Mouse (Mus musculus) midbrain, embryonic 14.5 days (tissue): ENCODE results near the gene Usf1. TPM values are rescaled to one million over a fixed set of nuclear protein-coding genes. Genes with fewer than 3 reads are reported as not detected.

Experiments
- ATAC-seq: fragments of 200-750 bp; cut with Nextera tagmentation; 2 replicates; pipeline ENCODE4 v1.8.0; 2017; ENCODE audit warnings: moderate number of reproducible peaks, moderate library complexity; ENCODE audit not compliant: low FRiP score, low TSS enrichment
- DNase-seq: peaks from one replicate; pipeline ENCODE4 v3.0.0-alpha.2; 2015
- H3K27ac ChIP-seq: fragments of 300-500 bp; sonication (generic); replicated peaks from 2 replicates; pipeline ENCODE4 v1.5.1; 2014; ENCODE audit warnings: mild to moderate bottlenecking, low read depth, low read length, moderate library complexity
- H3K27me3 ChIP-seq: fragments of 300-500 bp; sonication (generic); 2 replicates; pipeline ENCODE4 v1.6.1; 2014; ENCODE audit warnings: low read length, control low read depth, mixed read lengths; ENCODE audit not compliant: control insufficient read depth, insufficient read depth
- H3K36me3 ChIP-seq: fragments of 300-500 bp; sonication (generic); 2 replicates; pipeline ENCODE4 v1.6.1; 2014; ENCODE audit warnings: low read length, control low read depth; ENCODE audit not compliant: control insufficient read depth, insufficient read depth
- H3K4me1 ChIP-seq: fragments of 300-500 bp; sonication (generic); 2 replicates; pipeline ENCODE4 v1.6.1; 2014; ENCODE audit warnings: mild to moderate bottlenecking, antibody characterized with exemption, low read length, control low read depth; ENCODE audit not compliant: control insufficient read depth, insufficient read depth
- H3K4me2 ChIP-seq: fragments of 300-500 bp; sonication (generic); 2 replicates; pipeline ENCODE4 v1.6.1; 2014; ENCODE audit warnings: mild to moderate bottlenecking, low read length, moderate library complexity
- H3K4me3 ChIP-seq: fragments of 300-500 bp; sonication (generic); replicated peaks from 2 replicates; pipeline ENCODE4 v1.5.1; 2014; ENCODE audit warnings: low read depth, low read length
- H3K9ac ChIP-seq: fragments of 300-500 bp; sonication (generic); replicated peaks from 2 replicates; pipeline ENCODE4 v1.6.1; 2014; ENCODE audit warnings: mild to moderate bottlenecking, low read length, moderate library complexity
- H3K9me3 ChIP-seq: fragments of 300-500 bp; sonication (generic); 2 replicates; pipeline ENCODE4 v1.6.1; 2016; ENCODE audit warnings: low read length, control low read depth, mixed read lengths; ENCODE audit not compliant: control insufficient read depth
- WGBS: fragments of 180-500 bp; shearing (Covaris S2); extraction: QIAGEN DNeasy Blood & Tissue Kit; methylation state at CpG from one replicate; pipeline ENCODE4 v1.1.7; 2014; 5-methylcytosine and 5-hydroxymethylcytosine counted together
- polyA plus RNA-seq: library from polyadenylated mRNA; unstranded; fragments of >200 nt; fragmentation: Nextera tagmentation; extraction: Ambion mirVana; gene quantifications from 2 replicates; pipeline ENCODE4 v1.2.1, GENCODE M21; 2014

Gene Usf1
- polyA plus RNA-seq, 1 experiment from 2014 or later = 207 TPM

DNA sequence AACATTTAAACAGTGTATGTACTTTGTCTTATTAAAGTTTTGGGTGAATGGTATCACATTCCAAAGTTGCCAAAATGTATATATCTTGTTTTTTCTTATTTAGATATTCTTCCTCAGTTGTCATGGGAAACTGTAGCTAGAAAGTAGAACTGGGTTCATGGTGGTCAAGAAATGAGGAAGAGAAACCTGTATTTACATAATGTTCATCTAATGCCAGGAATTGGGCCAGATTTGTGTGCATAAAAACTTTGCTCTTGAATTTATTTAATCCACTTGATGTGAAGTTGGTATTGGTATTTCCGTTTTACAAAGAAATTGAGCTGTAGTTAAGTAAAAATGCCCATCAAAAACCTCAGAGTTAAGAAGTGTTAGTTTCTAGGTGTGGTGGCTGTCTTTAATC lies 882 bp upstream of the Usf1 start:
- peak; percentile 1 for DNase-seq
- H3K4me1 ChIP-seq = peaks cover 16% of the 10 kb centered on the region
- no peaks in the 10 kb centered on the region for H3K27me3 ChIP-seq
- no peak overlapping the region for H3K4me2 ChIP-seq
- H3K4me3 ChIP-seq = no peak overlapping the region
- ATAC-seq = no peak
- no peak overlapping the region for H3K27ac ChIP-seq
- H3K9ac ChIP-seq = no peak overlapping the region
- 93% methylated on average over 1 of the region's 1 CpGs for WGBS
- H3K36me3 ChIP-seq = peaks cover 8% of the 10 kb centered on the region
- no peaks in the 10 kb centered on the region for H3K9me3 ChIP-seq

DNA sequence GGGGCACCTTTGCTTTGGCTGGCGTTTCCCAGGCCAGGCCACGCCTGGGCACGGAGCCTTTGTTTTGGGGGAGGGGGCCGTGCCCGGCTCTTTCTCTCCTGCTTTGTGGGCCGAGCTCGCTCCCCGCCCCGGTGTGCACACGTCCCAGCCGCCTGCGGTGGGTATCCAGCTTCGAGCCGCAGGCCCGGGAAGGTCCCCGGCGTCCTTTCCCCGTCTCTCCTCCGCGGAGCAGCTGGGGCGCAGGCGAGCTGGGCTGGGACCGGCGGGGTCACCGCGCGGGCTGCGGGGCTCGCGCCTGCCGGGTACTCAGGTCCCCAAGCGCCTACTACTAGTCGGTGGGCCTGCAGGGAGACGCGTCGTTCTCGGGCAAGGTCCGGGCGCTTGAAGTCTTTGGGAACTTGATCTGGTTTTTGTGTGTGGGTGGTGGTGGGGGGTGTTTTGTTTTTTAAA lies 404 bp downstream of the Usf1 start:
- no peaks in the 10 kb centered on the region for H3K27me3 ChIP-seq
- peak overlapping the region; percentile 99 for H3K4me3 ChIP-seq
- ATAC-seq (peak; percentile 78), DNase-seq (no peak)
- peak overlapping the region; percentile 98 for H3K9ac ChIP-seq
- H3K4me1 ChIP-seq = peaks cover 16% of the 10 kb centered on the region
- WGBS = under 1% methylated on average over 38 of the region's 39 CpGs
- no peaks in the 10 kb centered on the region for H3K9me3 ChIP-seq
- H3K36me3 ChIP-seq = peaks cover 20% of the 10 kb centered on the region
- peak overlapping the region; percentile 95 for H3K27ac ChIP-seq
- peak overlapping the region; percentile 52 for H3K4me2 ChIP-seq

DNA sequence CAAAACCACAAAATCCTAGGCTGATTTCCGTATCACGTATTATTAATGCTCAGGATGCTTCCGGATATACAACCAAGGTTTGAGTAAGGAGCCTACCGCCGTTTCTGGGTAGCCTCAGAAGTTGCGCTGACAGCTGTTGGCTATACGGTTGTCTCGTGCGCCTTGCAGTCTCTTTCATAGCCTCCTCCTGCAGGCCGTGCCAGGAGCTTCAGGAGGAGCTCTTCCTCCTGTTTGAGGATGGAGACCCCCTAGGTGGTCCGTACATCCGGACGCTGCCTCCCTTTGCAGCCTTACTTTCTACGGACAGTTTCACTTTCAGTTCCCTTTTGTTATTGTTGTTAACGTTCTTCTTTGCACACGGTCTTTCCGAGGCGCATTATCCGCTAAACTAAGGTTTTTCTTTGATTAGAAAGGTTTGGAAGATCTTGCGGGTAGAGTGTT lies 908 bp downstream of the Usf1 start:
- peak overlapping the region; percentile 99 for H3K4me3 ChIP-seq
- WGBS = under 1% methylated on average over 20 of the region's 20 CpGs
- peaks cover 16% of the 10 kb centered on the region for H3K4me1 ChIP-seq
- no peaks in the 10 kb centered on the region for H3K27me3 ChIP-seq
- DNase-seq (peak; percentile 81), ATAC-seq (peak; percentile 51; the same call in 1 of the 2 replicates)
- H3K9ac ChIP-seq = peak overlapping the region; percentile 98
- peak overlapping the region; percentile 95 for H3K27ac ChIP-seq
- H3K4me2 ChIP-seq = peak overlapping the region; percentile 52
- no peaks in the 10 kb centered on the region for H3K9me3 ChIP-seq
- H3K36me3 ChIP-seq = peaks cover 25% of the 10 kb centered on the region

DNA sequence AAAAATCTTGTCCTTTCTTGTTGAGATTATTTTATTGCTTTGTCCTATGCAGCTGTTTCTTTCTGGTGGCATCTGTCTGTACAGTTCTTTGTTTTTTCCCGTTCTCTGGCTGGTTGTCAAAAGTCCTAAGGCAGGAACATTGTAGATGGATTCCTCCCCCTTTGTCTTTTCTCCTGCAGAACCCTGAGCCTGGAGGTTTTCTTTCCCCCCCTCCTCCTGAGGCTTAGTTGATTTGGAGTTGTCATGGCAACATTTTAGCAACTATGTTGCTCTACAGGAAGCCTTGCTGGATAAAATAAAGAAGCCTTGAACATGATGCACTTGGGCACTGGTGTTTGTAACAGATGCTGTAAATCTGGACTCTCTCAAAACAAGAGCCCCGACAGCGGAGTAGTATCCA lies 1.3 kb downstream of the Usf1 start:
- H3K4me1 ChIP-seq = peaks cover 16% of the 10 kb centered on the region
- H3K36me3 ChIP-seq = peaks cover 30% of the 10 kb centered on the region
- H3K27ac ChIP-seq = peak overlapping the region; percentile 95
- 27% methylated on average over 3 of the region's 3 CpGs for WGBS
- peak overlapping the region; percentile 98 for H3K9ac ChIP-seq
- peak; percentile 82 for DNase-seq
- peak overlapping the region; percentile 99 for H3K4me3 ChIP-seq
- H3K9me3 ChIP-seq = no peaks in the 10 kb centered on the region
- no peak for ATAC-seq
- H3K27me3 ChIP-seq = no peaks in the 10 kb centered on the region
- H3K4me2 ChIP-seq = peak overlapping the region; percentile 52

DNA sequence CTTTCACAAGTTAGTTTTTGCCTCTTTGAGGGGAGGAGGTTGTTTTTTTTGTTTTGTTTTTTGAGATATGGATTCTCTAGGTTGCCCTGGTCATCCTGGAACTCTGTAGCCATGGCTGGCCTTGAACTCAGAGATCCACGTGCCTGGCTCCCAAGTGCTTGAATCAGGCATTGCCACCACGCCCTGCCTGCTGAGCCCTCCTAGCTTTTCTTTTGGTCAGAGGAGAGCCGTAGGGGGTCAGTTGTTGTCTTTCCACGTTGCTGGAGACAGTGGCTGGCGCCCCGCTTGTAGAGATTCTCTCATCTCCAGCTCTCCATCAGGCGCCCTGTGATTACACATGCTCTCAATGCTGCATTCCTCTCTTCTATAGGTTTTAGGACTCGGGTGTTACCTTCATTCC lies 2.5 kb downstream of the Usf1 start:
- Histone ChIP-seq H3K36me3 (peaks cover 41% of the 10 kb centered on the region), H3K27ac (no peak overlapping the region), H3K27me3 (no peaks in the 10 kb centered on the region), H3K9ac (no peak overlapping the region), H3K4me2 (peak overlapping the region; percentile 52), H3K4me1 (peaks cover 16% of the 10 kb centered on the region), H3K4me3 (no peak overlapping the region), H3K9me3 (no peaks in the 10 kb centered on the region)
- 71% methylated on average over 8 of the region's 8 CpGs for WGBS
- no peak for DNase-seq
- ATAC-seq = no peak

DNA sequence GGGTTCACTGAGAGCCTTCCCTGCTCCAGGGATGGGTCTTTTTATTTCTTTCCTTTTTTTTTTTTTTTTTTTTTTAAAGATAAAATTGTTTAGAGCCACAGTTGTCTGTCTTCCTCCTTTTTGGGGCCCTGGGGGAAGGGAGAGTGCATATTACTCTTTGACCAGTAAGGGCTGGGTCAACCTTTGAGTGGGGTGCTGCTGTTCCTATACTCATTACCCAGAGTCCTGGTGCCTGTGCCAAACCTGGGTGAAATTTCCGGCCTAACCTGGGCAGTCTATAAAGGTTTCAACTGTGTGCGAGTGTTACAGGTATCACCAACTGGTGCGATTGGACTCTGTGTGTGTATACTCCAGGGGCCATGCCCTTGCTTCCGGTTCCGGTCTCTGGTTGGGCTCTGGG lies 7.5 kb downstream of the Usf1 start, which contains the start of gene Tstd1:
Gene Tstd1, plus strand, starts transcription at position 213 of the 400 bp plus-strand sequence.
- ATAC-seq (no peak), DNase-seq (no peak)
- Histone ChIP-seq H3K9ac (no peak within 1 kb of the TSS), H3K4me2 (no peak within 1 kb of the TSS), H3K36me3 (peaks cover 70% of the 10 kb centered on the region), H3K4me3 (no peak within 1 kb of the TSS), H3K27ac (peak within 1 kb of the TSS; percentile 42; the same call in 1 of the 2 replicates), H3K27me3 (no peaks in the 10 kb centered on the region), H3K9me3 (no peaks in the 10 kb centered on the region), H3K4me1 (peaks cover 6% of the 10 kb centered on the region)
- WGBS = 89% methylated on average over 5 of the region's 5 CpGs

DNA sequence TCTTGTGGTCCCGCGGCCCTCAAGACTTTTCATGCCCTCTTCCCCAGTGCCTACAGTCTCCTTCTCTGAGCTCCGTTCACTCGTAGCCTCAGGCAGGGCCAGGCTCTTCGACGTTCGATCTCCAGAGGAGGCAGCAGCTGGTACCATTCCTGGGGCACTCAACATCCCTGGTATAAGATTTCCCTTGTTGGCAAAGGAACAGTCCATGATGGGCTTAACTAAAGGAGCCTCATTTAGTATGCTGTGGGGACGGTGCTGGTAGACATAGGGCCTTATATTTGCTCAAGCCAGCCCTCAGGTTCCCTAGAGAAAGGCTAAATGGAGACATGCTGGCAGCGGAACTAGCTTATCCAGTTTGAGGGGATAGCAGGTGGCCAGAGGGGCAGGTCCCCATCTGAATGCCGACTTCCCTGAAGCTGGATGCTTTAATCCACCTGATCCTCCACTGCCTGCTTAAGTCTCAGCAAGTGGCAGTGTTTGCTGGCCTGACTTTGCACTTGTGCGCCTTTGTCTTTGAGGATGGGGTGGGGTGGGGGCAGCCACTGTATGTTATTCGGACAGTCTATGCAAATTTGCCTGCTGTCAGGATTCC lies 8.3 kb downstream of the Usf1 start:
- peak; percentile 61 for DNase-seq
- H3K27ac ChIP-seq = peak overlapping the region; percentile 42; the same call in 1 of the 2 replicates
- peak; percentile 65; the same call in 1 of the 2 replicates for ATAC-seq
- no peak overlapping the region for H3K4me2 ChIP-seq
- H3K4me1 ChIP-seq = no peaks in the 10 kb centered on the region
- no peaks in the 10 kb centered on the region for H3K9me3 ChIP-seq
- H3K27me3 ChIP-seq = no peaks in the 10 kb centered on the region
- 31% methylated on average over 12 of the region's 12 CpGs for WGBS
- H3K9ac ChIP-seq = no peak overlapping the region
- no peak overlapping the region for H3K4me3 ChIP-seq
- H3K36me3 ChIP-seq = peaks cover 67% of the 10 kb centered on the region

DNA sequence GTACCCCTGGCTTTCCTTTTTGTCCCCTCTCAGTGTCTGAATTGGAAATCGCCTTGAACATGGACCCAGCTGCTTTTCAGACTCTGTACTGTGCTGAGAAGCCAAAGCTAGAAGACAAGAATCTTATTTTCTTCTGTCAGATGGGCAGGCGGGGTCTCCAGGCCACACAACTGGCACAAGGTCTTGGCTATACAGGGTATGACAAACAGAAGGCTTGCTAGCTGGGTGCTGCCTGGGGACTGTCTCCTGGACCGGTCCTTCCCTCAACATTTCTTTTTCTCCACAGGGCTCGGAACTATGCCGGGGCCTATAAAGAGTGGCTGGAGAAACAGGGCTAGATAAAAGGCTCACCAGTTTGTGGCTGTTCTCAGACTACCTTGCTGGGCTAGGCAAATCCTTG lies 8.8 kb downstream of the Usf1 start:
- WGBS = 58% methylated on average over 5 of the region's 5 CpGs
- ATAC-seq = peak; percentile 38
- peaks cover 65% of the 10 kb centered on the region for H3K36me3 ChIP-seq

DNA sequence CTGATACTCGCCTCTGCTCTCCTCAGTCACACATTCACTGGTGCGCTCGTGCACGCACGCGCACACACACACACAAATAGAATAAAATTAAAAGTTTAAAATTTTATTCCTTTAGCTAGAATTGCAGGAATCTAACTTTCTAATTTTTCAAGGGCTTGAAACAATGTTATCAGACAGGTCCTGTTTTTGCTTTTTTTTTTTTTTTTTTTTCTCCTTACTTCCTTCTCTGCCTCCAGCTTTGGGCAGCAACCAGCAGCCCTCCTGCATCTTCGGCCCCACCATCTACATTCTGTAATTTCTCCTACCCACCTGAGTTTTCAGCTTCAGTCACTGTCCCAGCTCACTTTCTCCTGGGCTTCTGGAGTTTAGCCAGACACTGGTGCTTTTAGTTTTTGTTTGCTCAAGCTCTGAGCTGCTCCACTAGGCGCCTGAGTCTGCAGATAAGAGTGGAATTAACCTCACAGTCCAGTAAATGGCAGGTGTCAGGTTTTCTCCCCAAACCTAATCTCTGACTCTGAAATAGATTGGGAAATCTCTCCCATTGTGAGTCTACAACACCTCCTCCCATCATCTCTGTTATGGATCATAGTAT lies 11.5 kb downstream of the Usf1 start:
- peaks cover 39% of the 10 kb centered on the region for H3K36me3 ChIP-seq
- WGBS = 88% methylated on average over 8 of the region's 8 CpGs
- no peaks in the 10 kb centered on the region for H3K4me1 ChIP-seq
- DNase-seq (no peak), ATAC-seq (no peak)
- no peak overlapping the region for H3K9ac ChIP-seq
- H3K27me3 ChIP-seq = no peaks in the 10 kb centered on the region
- no peaks in the 10 kb centered on the region for H3K9me3 ChIP-seq
- H3K4me3 ChIP-seq = no peak overlapping the region
- no peak overlapping the region for H3K4me2 ChIP-seq
- no peak overlapping the region for H3K27ac ChIP-seq

More for the DNA sequence above, 8.8 kb downstream of the Usf1 start:
- H3K4me2 ChIP-seq = no peak overlapping the region
- H3K4me1 ChIP-seq = no peaks in the 10 kb centered on the region
- peak overlapping the region; percentile 42; the same call in 1 of the 2 replicates for H3K27ac ChIP-seq
- H3K4me3 ChIP-seq = no peak overlapping the region
- no peak for DNase-seq
- H3K9ac ChIP-seq = no peak overlapping the region
- no peaks in the 10 kb centered on the region for H3K9me3 ChIP-seq
- H3K27me3 ChIP-seq = no peaks in the 10 kb centered on the region
